Mouse (Mus musculus): ENCODE results near the gene Luzp1. TPM values are rescaled to one million over a fixed set of nuclear protein-coding genes. Genes with fewer than 3 reads are reported as not detected.

The Luzp1 gene
- total RNA-seq (2022): 10 to 100 TPM; 28.3 to 48.0 (median 38.1) TPM

GRCm38 (mm10) chr4:136469371-136469903, at the start of gene Luzp1:
Gene Luzp1 (plus strand): TSS chr4:136469761.
- peak; percentile 96 for DNase-seq (ENCODE audit: low spot score)

DNA sequence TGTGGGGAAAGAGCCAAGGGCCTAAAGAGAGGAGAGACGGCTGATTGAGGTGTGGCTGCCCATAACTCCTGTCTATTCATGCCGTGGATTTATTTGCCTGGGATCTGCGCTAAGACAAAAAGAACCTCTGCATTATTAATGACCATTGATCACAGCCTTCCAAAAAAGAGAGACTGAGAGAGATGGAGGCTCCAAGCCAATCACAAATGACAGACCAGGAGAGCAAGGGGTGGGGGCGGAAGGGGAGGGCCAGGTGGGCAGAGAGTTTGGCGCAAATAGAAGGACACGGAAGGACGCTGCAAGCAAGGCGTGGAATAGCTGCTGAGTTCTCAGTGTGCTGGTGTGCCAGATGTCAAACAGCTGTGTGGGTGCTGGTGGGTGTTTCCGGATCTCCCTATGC, 46.3 kb upstream of the Luzp1 start, which contains the start of gene Htr1d:
Gene Htr1d, plus strand, starts transcription at position 301 of the 400 bp plus-strand sequence.
- no peak for DNase-seq (ENCODE audit: low spot score)

GRCm38 (mm10) chr4:136424120-136424999, 45.2 kb upstream of the Luzp1 start:
- no peak for DNase-seq (ENCODE audit: low spot score)

- DNase-seq (ENCODE audit: low spot score): no peak
Measured at GRCm38 (mm10) chr4:136425000-136425288, 44.6 kb upstream of the Luzp1 start.

- no peak for DNase-seq (ENCODE audit: low spot score)
Measured at GRCm38 (mm10) chr4:136430609-136431375, 38.8 kb upstream of the Luzp1 start.

GRCm38 (mm10) chr4:136431376-136431693, 38.2 kb upstream of the Luzp1 start:
- DNase-seq (ENCODE audit: low spot score): peak; percentile 41

- no peak for DNase-seq (ENCODE audit: low spot score)
Measured at GRCm38 (mm10) chr4:136434029-136434428, 35.5 kb upstream of the Luzp1 start.

DNA sequence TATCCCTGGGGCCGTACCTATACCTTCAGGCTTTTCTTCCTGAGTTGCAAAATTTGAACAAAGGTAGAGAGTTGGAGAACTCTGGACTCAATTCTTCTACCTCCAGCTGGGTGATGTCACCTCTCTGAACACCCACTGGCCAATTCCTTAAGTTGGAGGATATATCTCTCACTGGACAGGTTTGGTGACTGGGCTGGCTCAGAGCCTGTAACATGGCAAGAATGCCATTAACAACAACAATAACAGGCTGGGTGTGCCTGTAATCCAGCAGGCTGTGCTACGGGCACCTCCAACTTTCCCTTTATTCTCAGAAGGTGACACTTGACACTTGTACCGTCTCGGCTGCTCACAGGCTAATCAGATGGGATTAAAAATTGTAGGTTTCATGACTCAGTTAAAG, 30.5 kb upstream of the Luzp1 start:
- no peak for DNase-seq (ENCODE audit: low spot score)

- DNase-seq (ENCODE audit: low spot score): no peak
Measured at GRCm38 (mm10) chr4:136441354-136442043, 28.1 kb upstream of the Luzp1 start.

- no peak for DNase-seq (ENCODE audit: low spot score)
Measured at GRCm38 (mm10) chr4:136444561-136444960, 25.0 kb upstream of the Luzp1 start.

- no peak for DNase-seq (ENCODE audit: low spot score)
Measured at GRCm38 (mm10) chr4:136449795-136450194, 19.8 kb upstream of the Luzp1 start.

DNA sequence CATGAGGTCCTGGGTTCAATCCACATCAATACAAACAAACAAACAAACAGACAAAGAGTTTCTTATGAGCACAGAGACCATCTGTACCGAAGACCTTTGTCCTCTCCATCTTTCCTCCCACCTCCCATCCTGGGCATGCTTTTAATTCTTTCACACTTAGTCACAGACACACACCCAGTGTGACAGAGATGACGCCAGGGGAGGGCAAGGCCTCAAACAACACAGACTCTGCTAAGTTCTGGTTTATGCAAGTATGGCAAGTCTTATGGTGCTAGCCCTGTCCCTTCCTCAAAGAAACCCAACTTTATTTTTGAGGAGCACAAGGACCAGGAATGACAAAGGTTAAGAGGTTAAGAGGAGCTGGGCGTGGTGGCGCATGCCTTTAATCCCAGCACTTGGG, 19.3 kb upstream of the Luzp1 start:
- no peak for DNase-seq (ENCODE audit: low spot score)

- DNase-seq (ENCODE audit: low spot score): no peak
Measured at GRCm38 (mm10) chr4:136451564-136451963, 18.0 kb upstream of the Luzp1 start.

GRCm38 (mm10) chr4:136452286-136452685, 17.3 kb upstream of the Luzp1 start:
- DNase-seq (ENCODE audit: low spot score): no peak

GRCm38 (mm10) chr4:136452792-136453191, 16.8 kb upstream of the Luzp1 start:
- DNase-seq (ENCODE audit: low spot score): no peak

DNA sequence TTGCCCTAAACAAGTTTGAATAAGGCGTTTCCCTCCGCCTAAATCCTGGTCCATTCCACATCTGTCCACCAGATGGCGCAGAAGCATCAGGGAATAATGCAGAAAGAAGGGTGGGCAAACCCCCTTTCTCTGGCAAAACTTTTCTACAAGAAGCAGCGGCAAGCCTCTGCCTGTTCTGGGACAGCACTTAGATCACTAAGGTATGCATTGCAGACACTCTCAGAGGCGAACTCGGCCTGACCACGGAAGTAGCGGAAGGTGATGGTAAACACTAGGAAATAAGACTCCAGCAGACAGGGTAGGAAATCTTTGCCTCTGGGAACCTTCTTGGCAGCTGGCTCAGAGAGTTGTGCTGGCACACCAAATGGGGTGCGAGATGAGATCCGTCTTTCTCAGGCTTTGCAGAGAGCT, 14.7 kb upstream of the Luzp1 start:
- peak; percentile 84 for DNase-seq (ENCODE audit: low spot score)

- no peak for DNase-seq (ENCODE audit: low spot score)
Measured at GRCm38 (mm10) chr4:136456516-136457218, 12.9 kb upstream of the Luzp1 start.

DNA sequence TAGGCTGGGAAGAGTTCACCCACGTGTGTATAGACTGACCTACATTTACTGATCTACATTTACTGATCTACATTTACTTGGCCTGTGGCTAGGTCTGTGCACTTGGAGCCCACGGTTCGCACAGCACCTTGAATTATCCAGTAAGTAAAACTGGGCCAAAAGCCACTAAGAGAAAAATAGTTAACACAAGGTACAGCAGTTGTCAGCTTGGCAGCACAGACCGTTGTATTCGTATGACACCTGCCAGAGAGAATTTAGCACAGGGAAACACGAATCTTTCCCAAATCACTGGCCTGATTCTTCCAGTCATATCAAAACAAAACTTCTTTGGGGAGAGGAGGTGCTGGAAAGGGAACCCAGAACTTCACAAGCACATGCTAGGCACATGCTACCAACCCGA, 11.3 kb upstream of the Luzp1 start:
- no peak for DNase-seq (ENCODE audit: low spot score)

- DNase-seq (ENCODE audit: low spot score): no peak
Measured at GRCm38 (mm10) chr4:136459210-136459609, 10.4 kb upstream of the Luzp1 start.

DNA sequence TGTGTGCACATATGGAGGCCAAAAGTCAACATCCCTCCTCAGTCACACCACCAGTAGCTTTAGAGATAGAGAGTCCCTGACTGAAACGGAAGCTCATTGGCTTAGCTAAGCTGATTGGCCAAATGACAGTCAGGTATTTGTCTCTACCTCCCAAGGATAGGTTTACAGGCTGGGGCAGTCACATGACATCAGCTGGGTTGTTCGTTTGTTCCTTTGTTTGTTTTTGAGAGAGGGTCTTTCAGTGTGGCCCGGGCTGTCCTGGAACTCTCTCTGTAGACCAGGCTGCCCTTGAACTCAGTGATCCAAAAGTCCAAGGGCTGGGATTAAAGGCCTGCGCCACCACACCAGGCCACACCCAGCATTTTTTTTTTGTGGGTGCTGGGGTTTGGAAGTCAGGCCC, 8.4 kb upstream of the Luzp1 start:
- DNase-seq (ENCODE audit: low spot score): no peak

DNA sequence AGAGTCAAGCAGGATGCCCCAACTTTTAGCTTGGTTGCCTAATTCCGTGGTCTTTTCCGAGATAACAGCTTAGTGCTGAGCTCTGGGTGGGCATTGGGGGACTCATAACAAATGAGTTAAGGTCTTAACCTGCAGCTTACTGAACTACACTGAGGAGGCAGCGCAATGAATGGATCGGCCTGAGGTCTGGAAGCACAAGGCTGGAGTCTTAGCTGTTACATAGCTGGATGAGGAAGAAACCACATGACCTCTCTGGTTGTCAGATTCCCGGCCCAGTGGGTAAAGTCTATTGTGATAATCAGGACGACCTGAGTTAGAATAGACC, 7.8 kb upstream of the Luzp1 start:
- DNase-seq (ENCODE audit: low spot score): no peak
